Mouse (Mus musculus): ENCODE measurements at regions not wholly inside any gene's neighbourhood (a gene's known extent, or its start where the extent isn't known, plus 50 kb on each side); places are given as distances from the start of the nearest gene placed in this dataset.

DNA sequence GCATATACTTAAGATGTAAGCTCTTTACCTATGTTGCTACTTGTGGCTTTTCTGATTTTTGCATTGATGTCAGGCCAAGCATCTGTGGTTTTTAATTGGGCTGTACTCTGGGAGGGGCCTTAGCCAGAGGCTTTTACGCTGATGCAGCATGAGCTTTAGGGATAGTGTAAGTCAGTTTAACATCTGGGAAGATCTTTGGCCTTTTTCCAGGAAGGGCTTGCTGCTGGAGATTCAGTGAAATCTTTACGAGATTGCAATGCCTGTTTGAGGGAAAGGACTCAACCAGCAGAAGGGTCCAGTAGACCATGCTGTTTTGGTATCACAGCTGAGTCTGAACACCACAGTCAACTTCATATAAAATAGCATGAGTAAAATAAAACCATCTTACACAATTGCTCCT is 127.6 kb upstream of the Serp2 start:
- no peak overlapping the region for H3K4me3 ChIP-seq (replicated peaks; ENCODE audit: low read length)
- no peak for ATAC-seq
- peaks cover 12% of the 10 kb centered on the region; the same call in 1 of the 2 replicates for H3K4me1 ChIP-seq (replicated peaks; ENCODE audit: control insufficient read depth, insufficient read depth, low read length)
- no peak overlapping the region for H3K4me2 ChIP-seq (ENCODE audit: low read length)
- no peak overlapping the region for H3K9ac ChIP-seq (replicated peaks; ENCODE audit: low read depth, low read length)
- no peaks in the 10 kb centered on the region for H3K9me3 ChIP-seq (ENCODE audit: control insufficient read depth, low read length)
- no peaks in the 10 kb centered on the region for H3K27me3 ChIP-seq (replicated peaks; ENCODE audit: control insufficient read depth, insufficient read depth, low read length)
- H3K27ac ChIP-seq (ENCODE audit: low read length), result no peak overlapping the region
- WGBS, result 71% methylated on average over 2 of the region's 2 CpGs
- H3K36me3 ChIP-seq (ENCODE audit: control insufficient read depth, insufficient read depth), result no peaks in the 10 kb centered on the region

- Histone ChIP-seq H3K27me3 (replicated peaks; ENCODE audit: control insufficient read depth, insufficient read depth, low read length) (no peaks in the 10 kb centered on the region), H3K27ac (ENCODE audit: low read length) (peak overlapping the region; percentile 0; the same call in 1 of the 2 replicates), H3K9ac (replicated peaks; ENCODE audit: low read depth, low read length) (no peak overlapping the region), H3K4me3 (replicated peaks; ENCODE audit: low read length) (no peak overlapping the region), H3K36me3 (ENCODE audit: control insufficient read depth, insufficient read depth) (no peaks in the 10 kb centered on the region), H3K9me3 (ENCODE audit: control insufficient read depth, low read length) (no peaks in the 10 kb centered on the region), H3K4me2 (ENCODE audit: low read length) (no peak overlapping the region), H3K4me1 (replicated peaks; ENCODE audit: control insufficient read depth, insufficient read depth, low read length) (peaks cover 11% of the 10 kb centered on the region; the same call in 1 of the 2 replicates)
- WGBS, result 47% methylated on average over 8 of the region's 8 CpGs
- ATAC-seq, result no peak
Observed at GRCm38 (mm10) chr14:76681581-76682377, 125.1 kb upstream of the Serp2 start.

- Histone ChIP-seq H3K4me2 (ENCODE audit: low read length) (no peak overlapping the region), H3K27me3 (replicated peaks; ENCODE audit: control insufficient read depth, insufficient read depth, low read length) (no peaks in the 10 kb centered on the region), H3K4me1 (replicated peaks; ENCODE audit: control insufficient read depth, insufficient read depth, low read length) (0 out of 2 replicates have a peak, but pooled peaks cover 3% of the 10 kb centered on the region), H3K9ac (replicated peaks; ENCODE audit: low read depth, low read length) (no peak overlapping the region), H3K27ac (ENCODE audit: low read length) (no peak overlapping the region), H3K36me3 (ENCODE audit: control insufficient read depth, insufficient read depth) (no peaks in the 10 kb centered on the region), H3K4me3 (replicated peaks; ENCODE audit: low read length) (no peak overlapping the region), H3K9me3 (ENCODE audit: control insufficient read depth, low read length) (no peaks in the 10 kb centered on the region)
- WGBS, result 18% methylated on average over 5 of the region's 5 CpGs
- ATAC-seq, result no peak
Observed at GRCm38 (mm10) chr14:76678512-76679134, 121.9 kb upstream of the Serp2 start.

DNA sequence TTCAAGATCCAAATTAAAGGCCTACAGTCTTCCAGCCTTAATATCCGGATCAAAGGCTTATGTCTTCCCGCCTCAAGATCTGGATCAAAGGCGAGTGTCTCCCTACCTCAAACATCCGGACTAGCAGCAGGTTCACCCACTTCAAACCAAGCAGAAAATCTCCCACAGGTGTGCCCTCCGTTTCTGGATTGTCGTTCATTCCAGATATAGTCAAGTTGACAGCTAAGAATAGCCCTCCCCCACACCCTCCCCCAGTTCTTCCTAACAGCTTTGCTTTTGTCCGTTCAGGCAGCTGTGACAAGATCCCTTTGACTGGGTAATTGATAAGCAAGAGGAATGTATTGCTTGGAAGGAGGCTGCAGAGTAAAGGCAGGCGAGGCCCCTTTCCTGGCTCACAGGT is 118.3 kb upstream of the Serp2 start:
- ATAC-seq, result no peak
- H3K27me3 ChIP-seq (replicated peaks; ENCODE audit: control insufficient read depth, insufficient read depth, low read length), result no peaks in the 10 kb centered on the region; the same call in 1 of the 2 replicates
- H3K9ac ChIP-seq (replicated peaks; ENCODE audit: low read depth, low read length), result no peak overlapping the region
- WGBS, result 26% methylated on average over 8 of the region's 8 CpGs
- no peak overlapping the region for H3K4me2 ChIP-seq (ENCODE audit: low read length)
- no peaks in the 10 kb centered on the region for H3K36me3 ChIP-seq (ENCODE audit: control insufficient read depth, insufficient read depth)
- H3K4me3 ChIP-seq (replicated peaks; ENCODE audit: low read length), result no peak overlapping the region
- no peaks in the 10 kb centered on the region for H3K9me3 ChIP-seq (ENCODE audit: control insufficient read depth, low read length)
- H3K4me1 ChIP-seq (replicated peaks; ENCODE audit: control insufficient read depth, insufficient read depth, low read length), result no peaks in the 10 kb centered on the region
- H3K27ac ChIP-seq (ENCODE audit: low read length), result no peak overlapping the region

- no peak for ATAC-seq
- no peak overlapping the region for H3K9ac ChIP-seq (replicated peaks; ENCODE audit: low read depth, low read length)
- H3K4me3 ChIP-seq (replicated peaks; ENCODE audit: low read length), result no peak overlapping the region
- 80% methylated on average over 11 of the region's 11 CpGs for WGBS
- H3K27ac ChIP-seq (ENCODE audit: low read length), result no peak overlapping the region
- H3K36me3 ChIP-seq (ENCODE audit: control insufficient read depth, insufficient read depth), result no peaks in the 10 kb centered on the region
- H3K9me3 ChIP-seq (ENCODE audit: control insufficient read depth, low read length), result no peaks in the 10 kb centered on the region
- no peak overlapping the region for H3K4me2 ChIP-seq (ENCODE audit: low read length)
- H3K4me1 ChIP-seq (replicated peaks; ENCODE audit: control insufficient read depth, insufficient read depth, low read length), result no peaks in the 10 kb centered on the region
- H3K27me3 ChIP-seq (replicated peaks; ENCODE audit: control insufficient read depth, insufficient read depth, low read length), result no peaks in the 10 kb centered on the region; the same call in 1 of the 2 replicates
Observed at GRCm38 (mm10) chr14:76673671-76674331, 117.1 kb upstream of the Serp2 start.

DNA sequence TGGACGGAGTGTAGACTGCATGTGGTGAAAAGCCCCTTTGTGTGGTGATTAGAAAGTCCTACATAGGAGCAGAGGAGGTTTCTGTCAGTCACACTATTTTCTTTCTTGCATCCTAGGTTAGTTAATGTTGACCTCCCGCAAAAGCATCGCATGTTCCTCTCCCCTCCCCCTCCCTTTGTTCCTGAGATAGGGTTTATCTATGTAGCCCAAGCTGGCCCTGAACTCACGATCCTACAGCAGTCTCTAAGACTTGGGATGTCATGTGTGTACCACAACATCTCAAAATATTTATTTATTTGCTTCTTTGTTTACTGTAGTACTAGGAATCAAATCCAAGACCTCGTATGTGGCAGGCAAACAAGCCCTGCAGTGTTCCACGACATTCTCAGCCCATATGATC is 116.2 kb upstream of the Serp2 start:
- no peaks in the 10 kb centered on the region; the same call in 1 of the 2 replicates for H3K27me3 ChIP-seq (replicated peaks; ENCODE audit: control insufficient read depth, insufficient read depth, low read length)
- no peak overlapping the region for H3K27ac ChIP-seq (ENCODE audit: low read length)
- H3K36me3 ChIP-seq (ENCODE audit: control insufficient read depth, insufficient read depth), result no peaks in the 10 kb centered on the region
- no peak overlapping the region for H3K4me3 ChIP-seq (replicated peaks; ENCODE audit: low read length)
- 56% methylated on average over 6 of the region's 6 CpGs for WGBS
- no peaks in the 10 kb centered on the region for H3K9me3 ChIP-seq (ENCODE audit: control insufficient read depth, low read length)
- no peak overlapping the region for H3K9ac ChIP-seq (replicated peaks; ENCODE audit: low read depth, low read length)
- H3K4me2 ChIP-seq (ENCODE audit: low read length), result no peak overlapping the region
- no peak for ATAC-seq
- no peaks in the 10 kb centered on the region for H3K4me1 ChIP-seq (replicated peaks; ENCODE audit: control insufficient read depth, insufficient read depth, low read length)

DNA sequence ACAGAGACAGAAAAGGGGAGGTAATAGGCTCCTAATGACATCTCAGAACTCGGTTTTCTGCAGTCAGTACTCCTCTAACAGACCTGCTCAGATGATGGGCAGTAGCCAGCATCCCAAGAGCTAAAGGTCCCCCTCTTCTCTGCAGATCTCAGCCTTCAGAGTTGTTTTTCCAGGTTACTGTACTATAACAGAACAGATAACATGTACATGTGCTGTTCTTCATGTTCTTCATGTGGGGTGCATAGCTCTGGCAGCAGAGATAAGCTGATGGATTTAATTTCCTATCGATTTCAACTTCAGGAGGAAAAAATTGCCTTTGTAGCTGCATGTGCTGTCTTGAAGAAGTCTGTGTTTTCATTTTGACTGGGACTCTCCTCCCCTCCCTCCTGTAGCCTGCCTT is 115.8 kb upstream of the Serp2 start:
- no peaks in the 10 kb centered on the region for H3K4me1 ChIP-seq (replicated peaks; ENCODE audit: control insufficient read depth, insufficient read depth, low read length)
- H3K27ac ChIP-seq (ENCODE audit: low read length), result no peak overlapping the region
- H3K4me2 ChIP-seq (ENCODE audit: low read length), result no peak overlapping the region
- H3K36me3 ChIP-seq (ENCODE audit: control insufficient read depth, insufficient read depth), result no peaks in the 10 kb centered on the region
- no peak overlapping the region for H3K4me3 ChIP-seq (replicated peaks; ENCODE audit: low read length)
- 81% methylated on average over 2 of the region's 2 CpGs for WGBS
- no peak overlapping the region for H3K9ac ChIP-seq (replicated peaks; ENCODE audit: low read depth, low read length)
- H3K27me3 ChIP-seq (replicated peaks; ENCODE audit: control insufficient read depth, insufficient read depth, low read length), result no peaks in the 10 kb centered on the region; the same call in 1 of the 2 replicates
- no peaks in the 10 kb centered on the region for H3K9me3 ChIP-seq (ENCODE audit: control insufficient read depth, low read length)
- no peak for ATAC-seq

DNA sequence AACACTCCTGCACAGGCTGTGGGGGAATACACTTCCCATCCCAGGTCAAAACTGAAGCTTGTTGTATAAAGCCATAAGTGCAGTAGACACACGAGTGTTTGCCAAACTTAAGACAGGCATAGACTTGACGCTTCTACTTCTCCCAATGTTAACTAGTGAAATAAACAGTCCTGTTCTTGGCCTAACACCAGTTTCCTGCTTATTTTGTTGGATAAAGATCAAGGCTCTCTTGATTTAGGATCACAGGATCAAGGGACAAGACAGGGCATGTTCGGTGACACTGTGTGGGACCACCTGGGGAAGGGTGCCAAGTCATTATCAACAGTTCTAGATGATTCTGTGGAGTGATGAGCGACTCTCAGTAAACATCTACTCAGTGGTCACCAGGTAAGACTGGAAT is 114.3 kb upstream of the Serp2 start:
- Histone ChIP-seq H3K27ac (ENCODE audit: low read length) (no peak overlapping the region), H3K4me1 (replicated peaks; ENCODE audit: control insufficient read depth, insufficient read depth, low read length) (no peaks in the 10 kb centered on the region), H3K9me3 (ENCODE audit: control insufficient read depth, low read length) (no peaks in the 10 kb centered on the region), H3K36me3 (ENCODE audit: control insufficient read depth, insufficient read depth) (no peaks in the 10 kb centered on the region), H3K4me2 (ENCODE audit: low read length) (no peak overlapping the region), H3K27me3 (replicated peaks; ENCODE audit: control insufficient read depth, insufficient read depth, low read length) (no peaks in the 10 kb centered on the region; the same call in 1 of the 2 replicates), H3K4me3 (replicated peaks; ENCODE audit: low read length) (no peak overlapping the region), H3K9ac (replicated peaks; ENCODE audit: low read depth, low read length) (no peak overlapping the region)
- ATAC-seq, result no peak
- 90% methylated on average over 4 of the region's 4 CpGs for WGBS

DNA sequence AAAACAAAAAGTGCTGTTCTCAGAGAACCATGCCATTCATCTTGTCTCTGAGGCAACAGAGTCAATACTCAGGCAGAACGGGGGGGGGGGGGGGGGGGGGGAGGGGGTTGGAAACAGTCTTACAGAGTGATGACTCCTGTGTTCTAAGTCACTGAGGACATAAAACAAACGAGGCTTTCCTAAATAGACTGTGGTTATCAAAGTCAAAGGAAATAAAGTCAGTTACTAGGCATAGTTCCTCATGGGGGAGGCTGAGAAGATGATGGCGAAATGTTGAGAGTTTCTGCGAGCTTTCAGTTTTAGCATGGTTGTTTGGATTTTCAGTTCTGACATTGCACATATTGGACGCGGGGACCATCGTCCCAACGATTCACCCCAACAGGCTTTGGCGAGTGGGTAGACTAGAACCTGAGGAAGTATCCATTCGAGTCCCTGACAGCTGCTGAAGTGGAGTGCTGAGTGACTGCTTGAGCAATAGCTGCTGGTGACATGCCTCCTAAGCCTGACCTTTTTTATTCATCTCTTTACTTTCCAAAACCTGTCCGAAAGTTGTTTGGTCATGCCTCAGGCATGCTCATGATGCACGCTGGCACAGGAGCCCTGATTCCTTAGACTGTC is 109.2 kb upstream of the Serp2 start:
- Histone ChIP-seq H3K36me3 (ENCODE audit: control insufficient read depth, insufficient read depth) (no peaks in the 10 kb centered on the region), H3K27me3 (replicated peaks; ENCODE audit: control insufficient read depth, insufficient read depth, low read length) (no peaks in the 10 kb centered on the region), H3K4me2 (ENCODE audit: low read length) (no peak overlapping the region), H3K27ac (ENCODE audit: low read length) (no peak overlapping the region), H3K4me1 (replicated peaks; ENCODE audit: control insufficient read depth, insufficient read depth, low read length) (no peaks in the 10 kb centered on the region), H3K9me3 (ENCODE audit: control insufficient read depth, low read length) (no peaks in the 10 kb centered on the region), H3K9ac (replicated peaks; ENCODE audit: low read depth, low read length) (no peak overlapping the region), H3K4me3 (replicated peaks; ENCODE audit: low read length) (no peak overlapping the region)
- no peak for ATAC-seq
- WGBS, result 86% methylated on average over 11 of the region's 12 CpGs
